Mouse (Mus musculus) spleen, adult 2 months (tissue): Measurements from ENCODE around the gene E130308A19Rik. TPM values are rescaled to one million over a fixed set of nuclear protein-coding genes. Genes with fewer than 3 reads are reported as not detected.
A peak's percentile ranks its signal among the peaks of the same experiment; 100 is the strongest.

ENCODE experiments used
- DNase-seq, 2 experiments: peaks; one replicate each; pipeline versions ENCODE4 v3.0.0 to v3.0.0-alpha.2; 2012 to 2021; ENCODE audit warnings: low spot score in 2 of 2, low read depth in 1 of 2
- H3K27ac ChIP-seq: fragments of 200-500 bp; 2 replicates; pipeline ENCODE4 v1.5.1; 2012; ENCODE audit warnings: low read length, inconsistent platforms; ENCODE audit not compliant: insufficient read depth
- H3K27me3 ChIP-seq: fragments of 200-500 bp; 2 replicates; pipeline ENCODE4 v1.6.1; 2012; ENCODE audit warnings: mild to moderate bottlenecking, moderate library complexity, low read length, inconsistent platforms; ENCODE audit not compliant: control insufficient read depth, insufficient read depth
- H3K36me3 ChIP-seq: fragments of 200-500 bp; 2 replicates; pipeline ENCODE4 v1.6.1; 2012; ENCODE audit warnings: mild to moderate bottlenecking, low read length, inconsistent platforms; ENCODE audit not compliant: control insufficient read depth, insufficient read depth
- H3K4me1 ChIP-seq: fragments of 200-500 bp; 2 replicates; pipeline ENCODE4 v1.6.1; 2011; ENCODE audit warnings: inconsistent platforms; ENCODE audit not compliant: control insufficient read depth, insufficient read depth, insufficient read length
- H3K4me3 ChIP-seq: fragments of 200-500 bp; 2 replicates; pipeline ENCODE4 v1.5.1; 2011; ENCODE audit warnings: mild to moderate bottlenecking, inconsistent platforms; ENCODE audit not compliant: insufficient read depth, insufficient read length; ENCODE audit errors: extremely low read depth
- CTCF ChIP-seq: fragments of 200-500 bp; IDR thresholded peaks from 2 replicates; pipeline ENCODE4 v1.5.1; 2011; ENCODE audit warnings: mild to moderate bottlenecking, inconsistent platforms; ENCODE audit not compliant: insufficient read depth, insufficient read length, insufficient replicate concordance; ENCODE audit errors: extremely low read depth
- POLR2A ChIP-seq: fragments of 200-500 bp; IDR thresholded peaks from 2 replicates; pipeline ENCODE4 v1.6.1; 2011; ENCODE audit warnings: low read depth, low read length, inconsistent platforms
- WGBS: fragments of 180-500 bp; shearing (Covaris S2); methylation state at CpG from one replicate; pipeline ENCODE4 v1.1.7; 2018; 5-methylcytosine and 5-hydroxymethylcytosine counted together
- polyA plus RNA-seq: library from polyadenylated mRNA; depleted of rRNA; stranded (reverse); fragments of >200 nt; gene quantifications from 2 replicates; pipeline ENCODE4 v1.2.3, GENCODE M21; 2012

E130308A19Rik gene
- polyA plus RNA-seq, 1 experiment = 5.4 TPM

- peaks cover 2% of the 10 kb centered on the region; the same call in 1 of the 2 replicates for H3K36me3 ChIP-seq
- no peak for DNase-seq
- H3K27me3 ChIP-seq = no peaks in the 10 kb centered on the region
- TF ChIP-seq CTCF (no peak), POLR2A (no peak)
- no peaks in the 10 kb centered on the region for H3K4me1 ChIP-seq
- no peak overlapping the region; the same call in 1 of the 2 replicates for H3K4me3 ChIP-seq
- WGBS = 31% methylated on average over 3 of the region's 3 CpGs
- no peak overlapping the region for H3K27ac ChIP-seq
Measured at GRCm38 (mm10) chr4:59610411-59610810, 15.6 kb upstream of the E130308A19Rik start.

GRCm38 (mm10) chr4:59614986-59615385 lies 11.0 kb upstream of the E130308A19Rik start:
- Histone ChIP-seq H3K27ac (no peak overlapping the region), H3K4me3 (no peak overlapping the region), H3K27me3 (no peaks in the 10 kb centered on the region), H3K36me3 (peaks cover 2% of the 10 kb centered on the region; the same call in 1 of the 2 replicates), H3K4me1 (no peaks in the 10 kb centered on the region)
- DNase-seq = peak in 1 of 2 experiments; percentile 29
- TF ChIP-seq CTCF = no peak
- TF ChIP-seq POLR2A = no peak
- WGBS = 6% methylated on average over 1 of the region's 1 CpGs

- no peak for DNase-seq
- no peak overlapping the region for H3K27ac ChIP-seq
- no peaks in the 10 kb centered on the region for H3K27me3 ChIP-seq
- TF ChIP-seq POLR2A (no peak), CTCF (no peak)
- H3K36me3 ChIP-seq = no peaks in the 10 kb centered on the region
- H3K4me1 ChIP-seq = no peaks in the 10 kb centered on the region
- WGBS = 91% methylated on average over 5 of the region's 5 CpGs
- H3K4me3 ChIP-seq = no peak overlapping the region
Measured at GRCm38 (mm10) chr4:59619611-59620245, 6.3 kb upstream of the E130308A19Rik start.

GRCm38 (mm10) chr4:59625676-59625997 lies 374 bp upstream of the E130308A19Rik start:
- Histone ChIP-seq H3K4me1 (no peaks in the 10 kb centered on the region), H3K27me3 (no peaks in the 10 kb centered on the region), H3K36me3 (no peaks in the 10 kb centered on the region), H3K4me3 (peak overlapping the region; percentile 100), H3K27ac (peak overlapping the region; percentile 85)
- TF ChIP-seq POLR2A (no peak), CTCF (no peak)
- WGBS = 4% methylated on average over 18 of the region's 18 CpGs
- no peak for DNase-seq

GRCm38 (mm10) chr4:59628255-59628654 lies 2.2 kb downstream of the E130308A19Rik start:
- TF ChIP-seq CTCF (no peak), POLR2A (no peak)
- no peaks in the 10 kb centered on the region for H3K4me1 ChIP-seq
- no peaks in the 10 kb centered on the region for H3K27me3 ChIP-seq
- no peak overlapping the region for H3K4me3 ChIP-seq
- no peak for DNase-seq
- H3K27ac ChIP-seq = no peak overlapping the region
- no peaks in the 10 kb centered on the region for H3K36me3 ChIP-seq
- WGBS = 86% methylated on average over 4 of the region's 4 CpGs

GRCm38 (mm10) chr4:59629076-59629874 lies 3.3 kb downstream of the E130308A19Rik start:
- TF ChIP-seq CTCF (no peak), POLR2A (no peak)
- no peaks in the 10 kb centered on the region for H3K36me3 ChIP-seq
- no peak overlapping the region for H3K27ac ChIP-seq
- WGBS = 73% methylated on average over 7 of the region's 7 CpGs
- no peaks in the 10 kb centered on the region for H3K27me3 ChIP-seq
- H3K4me1 ChIP-seq = no peaks in the 10 kb centered on the region
- no peak overlapping the region for H3K4me3 ChIP-seq
- no peak for DNase-seq

GRCm38 (mm10) chr4:59630122-59630521 lies 4.1 kb downstream of the E130308A19Rik start:
- TF ChIP-seq CTCF (no peak), POLR2A (no peak)
- Histone ChIP-seq H3K4me1 (no peaks in the 10 kb centered on the region), H3K36me3 (no peaks in the 10 kb centered on the region), H3K27ac (no peak overlapping the region), H3K4me3 (no peak overlapping the region), H3K27me3 (no peaks in the 10 kb centered on the region)
- DNase-seq = no peak
- 70% methylated on average over 9 of the region's 9 CpGs for WGBS
